Mouse (Mus musculus) splenic B cell, adult 2 months (primary cell): ENCODE measurements at regions not wholly inside any gene's neighbourhood (a gene's known extent, or its start where the extent isn't known, plus 50 kb on each side); places are given as distances from the start of the nearest gene placed in this dataset.

Experiments used
- DNase-seq: peaks from one replicate; pipeline ENCODE4 v3.0.0-alpha.2; 2011; ENCODE audit warnings: low read depth, low spot score
- H3K27me3 ChIP-seq: 2 replicates; pipeline ENCODE4 v1.6.1; 2012; ENCODE audit warnings: mild to moderate bottlenecking, low read length, moderate library complexity, mixed read lengths; ENCODE audit not compliant: control insufficient read depth, poor library complexity, insufficient read depth, severe bottlenecking
- H3K36me3 ChIP-seq: 2 replicates; pipeline ENCODE4 v1.6.1; 2012; ENCODE audit warnings: mild to moderate bottlenecking, low read length, moderate library complexity, mixed read lengths; ENCODE audit not compliant: control insufficient read depth, poor library complexity, insufficient read depth, severe bottlenecking

- H3K36me3 ChIP-seq, result no peaks in the 10 kb centered on the region
- DNase-seq, result no peak
- no peaks in the 10 kb centered on the region for H3K27me3 ChIP-seq
Observed at GRCm38 (mm10) chr4:54080526-54080925, 254.7 kb downstream of the Tmem38b start.

- H3K36me3 ChIP-seq, result no peaks in the 10 kb centered on the region
- no peaks in the 10 kb centered on the region for H3K27me3 ChIP-seq
- DNase-seq, result no peak
Observed at GRCm38 (mm10) chr4:54081411-54081810, 255.6 kb downstream of the Tmem38b start.

- Histone ChIP-seq H3K27me3 (no peaks in the 10 kb centered on the region), H3K36me3 (no peaks in the 10 kb centered on the region)
- no peak for DNase-seq
Observed at GRCm38 (mm10) chr4:54084747-54085146, 258.9 kb downstream of the Tmem38b start.

GRCm38 (mm10) chr4:54094285-54094997, 268.6 kb downstream of the Tmem38b start:
- H3K27me3 ChIP-seq, result no peaks in the 10 kb centered on the region
- no peaks in the 10 kb centered on the region for H3K36me3 ChIP-seq
- DNase-seq, result no peak

- no peak for DNase-seq
- Histone ChIP-seq H3K27me3 (no peaks in the 10 kb centered on the region), H3K36me3 (no peaks in the 10 kb centered on the region)
Observed at GRCm38 (mm10) chr4:54095200-54095930, 269.5 kb downstream of the Tmem38b start.

GRCm38 (mm10) chr4:54097543-54097942, 271.7 kb downstream of the Tmem38b start:
- no peak for DNase-seq
- Histone ChIP-seq H3K36me3 (no peaks in the 10 kb centered on the region), H3K27me3 (no peaks in the 10 kb centered on the region)

GRCm38 (mm10) chr4:54100282-54100681, 274.4 kb downstream of the Tmem38b start:
- H3K36me3 ChIP-seq, result no peaks in the 10 kb centered on the region
- no peak for DNase-seq
- H3K27me3 ChIP-seq, result no peaks in the 10 kb centered on the region

- no peak for DNase-seq
- no peaks in the 10 kb centered on the region for H3K36me3 ChIP-seq
- no peaks in the 10 kb centered on the region for H3K27me3 ChIP-seq
Observed at GRCm38 (mm10) chr4:54106976-54107375, 281.1 kb downstream of the Tmem38b start.

GRCm38 (mm10) chr4:54116310-54116709, 290.5 kb downstream of the Tmem38b start:
- Histone ChIP-seq H3K27me3 (no peaks in the 10 kb centered on the region), H3K36me3 (no peaks in the 10 kb centered on the region)
- DNase-seq, result no peak

GRCm38 (mm10) chr4:54118179-54118846, 292.5 kb downstream of the Tmem38b start:
- H3K27me3 ChIP-seq, result no peaks in the 10 kb centered on the region
- no peak for DNase-seq
- H3K36me3 ChIP-seq, result no peaks in the 10 kb centered on the region

GRCm38 (mm10) chr4:54128717-54129698, 303.2 kb downstream of the Tmem38b start:
- no peak for DNase-seq
- Histone ChIP-seq H3K27me3 (no peaks in the 10 kb centered on the region), H3K36me3 (no peaks in the 10 kb centered on the region)

- DNase-seq, result no peak
- no peaks in the 10 kb centered on the region for H3K36me3 ChIP-seq
- H3K27me3 ChIP-seq, result no peaks in the 10 kb centered on the region
Observed at GRCm38 (mm10) chr4:54156146-54156545, 330.3 kb downstream of the Tmem38b start.

- Histone ChIP-seq H3K36me3 (no peaks in the 10 kb centered on the region), H3K27me3 (no peaks in the 10 kb centered on the region)
- no peak for DNase-seq
Observed at GRCm38 (mm10) chr4:54161337-54161993, 335.6 kb downstream of the Tmem38b start.

- H3K27me3 ChIP-seq, result no peaks in the 10 kb centered on the region
- DNase-seq, result no peak
Observed at GRCm38 (mm10) chr4:54162308-54162707, 336.5 kb downstream of the Tmem38b start.

More at GRCm38 (mm10) chr4:54162308-54162707, 336.5 kb downstream of the Tmem38b start:
- H3K36me3 ChIP-seq, result no peaks in the 10 kb centered on the region
